Mouse (Mus musculus): ENCODE results near the gene Npas3. TPM values are rescaled to one million over a fixed set of nuclear protein-coding genes. Genes with fewer than 3 reads are reported as not detected.

The Npas3 gene
- polyA plus RNA-seq, 1 experiment from 2014 or later: 1.1 TPM

DNA sequence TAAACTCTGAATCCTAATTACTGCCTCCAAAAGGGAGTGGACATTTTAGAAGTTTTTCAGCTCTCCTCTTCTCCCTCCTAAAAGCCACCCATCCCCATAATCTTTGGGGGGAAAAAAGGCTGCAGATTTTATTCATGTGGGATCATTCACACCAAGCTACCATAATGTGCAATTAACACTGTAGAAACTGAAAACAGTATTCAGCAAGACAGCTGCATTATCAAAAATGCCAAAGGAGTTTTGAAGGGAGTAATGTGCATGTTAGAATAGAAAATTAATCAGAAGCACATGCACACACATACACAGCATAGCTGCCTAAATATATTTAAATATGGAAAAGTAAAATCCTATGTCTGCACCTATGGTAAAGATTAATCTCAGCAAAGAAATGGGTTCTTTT lies 390.1 kb downstream of the Npas3 start:
- Histone ChIP-seq H3K4me3 (no peak overlapping the region), H3K4me2 (no peak overlapping the region), H3K27ac (replicated peaks) (no peak overlapping the region), H3K27me3 (replicated peaks) (no peaks in the 10 kb centered on the region), H3K9ac (no peak overlapping the region), H3K9me3 (no peaks in the 10 kb centered on the region), H3K36me3 (no peaks in the 10 kb centered on the region), H3K4me1 (no peaks in the 10 kb centered on the region)
- ATAC-seq (ENCODE audit: extremely low read depth, insufficient number of reproducible peaks, low FRiP score, low TSS enrichment): no peak

DNA sequence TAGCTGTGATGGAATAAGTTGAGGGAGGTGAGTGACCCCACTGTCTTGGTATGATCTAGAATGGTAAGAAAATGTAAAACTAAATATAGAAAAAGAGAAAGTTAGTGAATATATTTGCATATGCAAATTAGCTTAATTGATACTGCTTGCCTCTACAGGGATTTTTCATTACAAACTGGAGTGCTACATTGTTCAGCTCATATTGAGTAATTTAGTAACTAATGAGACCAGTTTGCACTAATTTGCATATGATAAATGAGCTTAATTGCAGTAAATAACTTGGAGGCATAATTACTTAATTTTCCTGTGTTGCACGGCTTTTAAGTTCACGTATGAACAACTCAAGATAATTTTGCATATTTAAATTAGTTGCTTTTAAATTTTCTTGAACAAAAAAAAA lies 398.8 kb downstream of the Npas3 start:
- no peaks in the 10 kb centered on the region for H3K36me3 ChIP-seq
- H3K9ac ChIP-seq: no peak overlapping the region
- H3K4me2 ChIP-seq: no peak overlapping the region
- no peaks in the 10 kb centered on the region for H3K4me1 ChIP-seq
- no peak for ATAC-seq (ENCODE audit: extremely low read depth, insufficient number of reproducible peaks, low FRiP score, low TSS enrichment)
- H3K4me3 ChIP-seq: no peak overlapping the region
- H3K27ac ChIP-seq (replicated peaks): no peak overlapping the region
- H3K9me3 ChIP-seq: no peaks in the 10 kb centered on the region
- WGBS: 81% methylated on average over 2 of the region's 2 CpGs
- no peaks in the 10 kb centered on the region for H3K27me3 ChIP-seq (replicated peaks)

DNA sequence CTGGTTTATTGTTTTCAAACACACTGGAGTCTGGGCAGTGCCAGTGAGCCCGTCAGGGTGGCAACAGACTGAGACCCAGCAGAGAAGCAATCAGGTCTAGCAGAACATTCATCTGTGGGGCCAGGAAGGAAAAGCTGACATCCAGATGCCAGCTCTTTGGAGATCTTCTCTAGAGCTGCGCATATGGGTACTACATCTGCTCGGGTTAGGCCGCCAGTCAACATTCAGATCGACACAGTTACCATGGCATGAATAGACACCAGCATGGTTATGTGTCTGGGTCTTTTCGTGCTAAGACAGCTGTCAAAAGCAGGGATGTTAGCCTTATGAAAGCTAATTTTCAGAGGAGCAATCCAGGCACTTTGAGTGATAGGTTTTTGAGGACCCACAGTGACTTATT lies 407.8 kb downstream of the Npas3 start:
- no peak for ATAC-seq (ENCODE audit: extremely low read depth, insufficient number of reproducible peaks, low FRiP score, low TSS enrichment)

DNA sequence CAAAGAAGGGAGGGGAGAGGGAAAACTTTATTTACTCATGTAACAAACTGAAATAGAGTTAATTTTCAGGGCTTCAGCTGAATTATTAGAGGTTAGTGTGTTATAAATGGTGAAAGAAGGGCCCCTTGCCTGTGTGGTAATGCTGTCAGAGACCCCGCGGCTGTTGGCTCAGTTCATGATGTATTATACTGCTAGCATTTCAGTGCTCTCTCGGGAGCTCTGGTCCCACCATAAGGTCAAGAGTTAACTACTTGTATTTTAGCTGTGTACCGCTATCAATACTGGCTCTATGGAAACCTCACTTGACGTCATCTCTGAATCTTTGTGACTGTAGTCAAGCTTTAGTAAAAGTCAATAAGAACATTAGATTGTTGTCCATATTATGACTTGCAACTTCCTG lies 415.6 kb downstream of the Npas3 start:
- Histone ChIP-seq H3K9ac (no peak overlapping the region), H3K36me3 (no peaks in the 10 kb centered on the region), H3K9me3 (no peaks in the 10 kb centered on the region), H3K4me1 (peaks cover 6% of the 10 kb centered on the region; the same call in 1 of the 2 replicates), H3K27me3 (replicated peaks) (no peaks in the 10 kb centered on the region), H3K4me3 (no peak overlapping the region), H3K4me2 (no peak overlapping the region), H3K27ac (replicated peaks) (no peak overlapping the region)
- WGBS: 57% methylated on average over 5 of the region's 5 CpGs
- no peak for ATAC-seq (ENCODE audit: extremely low read depth, insufficient number of reproducible peaks, low FRiP score, low TSS enrichment)

More for the DNA sequence above, 407.8 kb downstream of the Npas3 start:
- H3K4me1 ChIP-seq: no peaks in the 10 kb centered on the region
- no peak overlapping the region for H3K9ac ChIP-seq
- no peaks in the 10 kb centered on the region for H3K27me3 ChIP-seq (replicated peaks)
- no peak overlapping the region for H3K4me2 ChIP-seq
- no peak overlapping the region for H3K4me3 ChIP-seq
- no peak overlapping the region for H3K27ac ChIP-seq (replicated peaks)
- H3K9me3 ChIP-seq: no peaks in the 10 kb centered on the region
- WGBS: 83% methylated on average over 6 of the region's 6 CpGs
- H3K36me3 ChIP-seq: no peaks in the 10 kb centered on the region

DNA sequence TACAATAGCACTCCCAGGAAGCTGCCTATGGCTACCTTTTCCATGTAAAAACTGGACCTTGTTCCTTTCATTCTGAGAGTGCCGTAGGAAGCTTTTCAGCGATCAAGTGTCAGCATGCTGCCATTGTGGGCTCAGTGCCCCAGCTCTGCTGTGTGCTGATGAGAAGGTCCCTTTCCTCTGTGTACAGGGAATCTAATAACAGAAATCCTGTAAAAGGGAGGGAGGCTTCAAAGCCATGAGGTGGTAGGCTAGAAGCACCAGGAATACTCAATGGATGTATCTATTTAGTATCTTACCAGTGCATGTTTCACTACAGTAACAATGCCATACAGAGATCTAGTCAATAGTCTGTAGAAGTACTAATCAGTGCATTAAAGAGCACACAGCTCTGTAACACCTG lies 423.4 kb downstream of the Npas3 start:
- H3K9ac ChIP-seq: no peak overlapping the region
- no peaks in the 10 kb centered on the region for H3K4me1 ChIP-seq
- H3K4me3 ChIP-seq: no peak overlapping the region
- 85% methylated on average over 2 of the region's 2 CpGs for WGBS
- H3K27ac ChIP-seq (replicated peaks): no peak overlapping the region
- no peak for ATAC-seq (ENCODE audit: extremely low read depth, insufficient number of reproducible peaks, low FRiP score, low TSS enrichment)
- H3K4me2 ChIP-seq: no peak overlapping the region
- no peaks in the 10 kb centered on the region for H3K9me3 ChIP-seq
- no peaks in the 10 kb centered on the region for H3K36me3 ChIP-seq
- H3K27me3 ChIP-seq (replicated peaks): no peaks in the 10 kb centered on the region

DNA sequence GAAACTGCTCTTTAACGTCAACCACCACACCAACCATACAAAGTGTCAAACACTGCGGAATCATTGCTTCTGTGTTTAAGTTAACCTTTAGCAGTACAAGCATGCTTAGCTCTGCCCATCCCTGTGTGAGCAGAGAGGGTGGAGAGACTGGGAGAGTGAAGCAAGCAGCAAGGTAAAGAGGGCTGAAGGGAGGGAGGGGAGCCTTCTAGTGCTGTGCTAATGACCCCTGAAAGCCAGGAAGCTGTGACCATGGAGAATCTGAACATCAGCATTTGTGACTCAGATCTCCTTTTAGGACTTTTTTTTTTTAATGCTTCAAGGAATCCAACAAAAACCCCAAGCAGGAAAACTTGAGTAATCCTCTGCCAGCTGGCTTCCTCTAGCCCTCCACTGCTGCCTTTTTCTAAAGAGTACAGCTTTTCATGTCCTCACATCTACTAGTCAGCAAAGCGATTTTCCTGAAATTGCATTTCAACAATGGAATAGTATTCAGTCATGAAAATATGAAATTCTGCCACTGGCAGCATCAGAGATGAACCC lies 428.7 kb downstream of the Npas3 start:
- H3K9ac ChIP-seq: no peak overlapping the region
- no peaks in the 10 kb centered on the region for H3K36me3 ChIP-seq
- ATAC-seq (ENCODE audit: extremely low read depth, insufficient number of reproducible peaks, low FRiP score, low TSS enrichment): no peak
- H3K4me1 ChIP-seq: no peaks in the 10 kb centered on the region
- H3K9me3 ChIP-seq: no peaks in the 10 kb centered on the region
- 74% methylated on average over 3 of the region's 3 CpGs for WGBS
- H3K27me3 ChIP-seq (replicated peaks): no peaks in the 10 kb centered on the region
- no peak overlapping the region for H3K4me3 ChIP-seq
- no peak overlapping the region for H3K27ac ChIP-seq (replicated peaks)
- H3K4me2 ChIP-seq: no peak overlapping the region

DNA sequence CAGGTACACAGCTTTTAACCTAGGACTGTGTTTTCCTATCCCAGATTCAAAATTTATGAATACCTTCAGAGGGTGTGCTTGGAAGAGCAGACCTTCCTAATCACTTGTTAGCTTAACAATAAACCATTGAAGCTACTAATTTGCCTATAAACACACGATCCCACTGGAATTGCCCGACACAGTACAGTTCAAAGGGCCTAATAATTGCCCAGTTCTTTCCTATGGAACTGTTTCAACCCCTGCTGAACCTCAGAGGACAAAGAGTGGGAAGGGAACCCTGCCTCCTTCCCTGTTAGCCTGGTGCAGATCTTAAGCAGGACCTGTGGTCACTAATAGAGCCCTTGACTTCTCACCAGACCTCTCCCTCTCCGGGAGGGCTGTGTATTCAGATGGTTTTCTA lies 429.7 kb downstream of the Npas3 start:
- no peak overlapping the region for H3K9ac ChIP-seq
- H3K9me3 ChIP-seq: no peaks in the 10 kb centered on the region
- WGBS: 66% methylated on average over 3 of the region's 3 CpGs
- H3K36me3 ChIP-seq: no peaks in the 10 kb centered on the region
- H3K4me1 ChIP-seq: no peaks in the 10 kb centered on the region
- H3K27ac ChIP-seq (replicated peaks): no peak overlapping the region
- H3K4me2 ChIP-seq: no peak overlapping the region
- ATAC-seq (ENCODE audit: extremely low read depth, insufficient number of reproducible peaks, low FRiP score, low TSS enrichment): no peak
- H3K4me3 ChIP-seq: no peak overlapping the region
- no peaks in the 10 kb centered on the region for H3K27me3 ChIP-seq (replicated peaks)

DNA sequence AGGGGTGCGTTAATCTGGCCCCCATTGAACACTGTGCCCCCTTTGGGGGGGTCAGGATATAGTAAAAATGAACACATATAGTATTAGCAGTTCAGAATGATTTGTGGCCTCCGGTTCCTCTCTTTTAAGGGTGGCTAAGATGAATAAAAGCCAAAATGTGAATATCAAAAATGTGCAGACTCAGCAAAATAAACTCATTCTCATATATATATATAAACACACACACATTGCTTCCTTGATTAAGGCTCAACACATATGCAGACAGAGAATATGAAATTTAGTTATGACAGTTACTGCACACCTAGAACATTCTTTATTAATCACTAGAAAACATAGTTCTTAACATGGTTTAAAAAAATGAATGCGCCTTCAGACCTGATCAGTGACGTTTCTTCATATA lies 430.7 kb downstream of the Npas3 start:
- H3K27me3 ChIP-seq (replicated peaks): no peaks in the 10 kb centered on the region
- no peak for ATAC-seq (ENCODE audit: extremely low read depth, insufficient number of reproducible peaks, low FRiP score, low TSS enrichment)
- H3K9ac ChIP-seq: no peak overlapping the region
- H3K36me3 ChIP-seq: no peaks in the 10 kb centered on the region
- H3K9me3 ChIP-seq: no peaks in the 10 kb centered on the region
- WGBS: 90% methylated on average over 4 of the region's 4 CpGs
- H3K4me3 ChIP-seq: no peak overlapping the region
- no peak overlapping the region for H3K27ac ChIP-seq (replicated peaks)
- no peaks in the 10 kb centered on the region for H3K4me1 ChIP-seq
- H3K4me2 ChIP-seq: no peak overlapping the region

DNA sequence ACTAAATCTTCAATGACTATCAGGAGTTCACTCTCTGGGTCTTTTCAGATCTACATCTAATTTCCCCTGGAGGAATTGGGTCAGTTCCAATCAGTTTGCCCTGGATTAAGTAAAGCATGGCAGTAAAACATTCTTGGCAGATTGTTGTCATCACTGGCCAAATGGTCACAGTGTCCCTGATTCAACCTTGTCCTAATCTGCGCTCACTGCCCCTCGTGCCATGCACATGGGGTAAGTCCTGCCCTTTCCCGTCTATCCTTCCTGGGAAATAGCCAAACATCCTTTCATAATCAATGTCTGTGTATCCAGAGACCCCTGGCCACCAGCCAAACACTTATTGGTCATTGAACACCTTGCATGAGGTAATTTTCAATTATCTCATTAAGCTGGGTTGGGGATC lies 432.0 kb downstream of the Npas3 start:
- WGBS: 56% methylated on average over 3 of the region's 3 CpGs
- Histone ChIP-seq H3K27ac (replicated peaks) (no peak overlapping the region), H3K9me3 (no peaks in the 10 kb centered on the region), H3K4me1 (no peaks in the 10 kb centered on the region), H3K36me3 (no peaks in the 10 kb centered on the region), H3K4me2 (no peak overlapping the region), H3K27me3 (replicated peaks) (no peaks in the 10 kb centered on the region), H3K9ac (no peak overlapping the region), H3K4me3 (no peak overlapping the region)
- ATAC-seq (ENCODE audit: extremely low read depth, insufficient number of reproducible peaks, low FRiP score, low TSS enrichment): no peak

DNA sequence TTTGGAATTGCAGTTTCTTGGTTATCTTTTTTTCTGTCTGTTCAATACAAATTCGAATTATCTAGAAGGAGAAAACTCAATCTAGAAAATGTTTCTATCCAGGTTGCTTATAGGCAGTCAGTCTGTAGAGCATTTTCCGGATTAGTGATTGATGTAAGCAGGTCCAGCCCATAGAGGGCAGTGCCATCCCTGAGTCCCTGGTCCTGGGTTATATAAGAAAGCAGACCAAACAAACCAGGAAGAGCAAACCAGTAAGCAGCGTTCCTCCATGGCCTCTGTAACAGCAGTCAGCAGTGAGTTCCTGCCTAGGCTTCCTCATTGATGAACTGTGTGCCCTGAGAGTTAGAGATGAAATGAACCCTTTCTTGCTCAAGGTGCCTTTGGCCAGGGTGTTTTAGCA lies 433.6 kb downstream of the Npas3 start:
- H3K27ac ChIP-seq (replicated peaks): no peak overlapping the region
- H3K36me3 ChIP-seq: no peaks in the 10 kb centered on the region
- no peak overlapping the region for H3K4me2 ChIP-seq
- no peaks in the 10 kb centered on the region for H3K4me1 ChIP-seq
- no peaks in the 10 kb centered on the region for H3K27me3 ChIP-seq (replicated peaks)
- no peak overlapping the region for H3K9ac ChIP-seq
- ATAC-seq (ENCODE audit: extremely low read depth, insufficient number of reproducible peaks, low FRiP score, low TSS enrichment): no peak
- H3K4me3 ChIP-seq: no peak overlapping the region
- WGBS: 37% methylated on average over 3 of the region's 3 CpGs
- no peaks in the 10 kb centered on the region for H3K9me3 ChIP-seq

DNA sequence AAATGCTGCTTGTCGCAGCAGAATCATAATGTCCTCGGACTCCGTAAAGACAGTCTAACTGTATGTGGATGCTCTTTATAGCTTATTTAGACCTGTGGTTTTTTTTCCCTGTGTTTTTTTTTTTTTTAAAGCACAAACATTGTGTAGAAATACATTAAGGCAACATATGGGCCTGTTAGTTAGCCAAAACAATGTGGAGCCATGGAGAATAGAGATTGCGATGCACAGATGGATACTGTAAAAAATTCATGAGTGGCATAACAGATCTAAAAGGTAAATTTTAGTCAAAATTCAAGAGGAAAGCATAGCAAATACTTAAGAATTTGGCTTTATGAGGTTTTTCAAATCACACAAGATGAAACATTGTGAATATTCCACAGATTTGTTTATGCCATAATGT lies 444.0 kb downstream of the Npas3 start:
- ATAC-seq (ENCODE audit: extremely low read depth, insufficient number of reproducible peaks, low FRiP score, low TSS enrichment): no peak
- H3K4me2 ChIP-seq: no peak overlapping the region

DNA sequence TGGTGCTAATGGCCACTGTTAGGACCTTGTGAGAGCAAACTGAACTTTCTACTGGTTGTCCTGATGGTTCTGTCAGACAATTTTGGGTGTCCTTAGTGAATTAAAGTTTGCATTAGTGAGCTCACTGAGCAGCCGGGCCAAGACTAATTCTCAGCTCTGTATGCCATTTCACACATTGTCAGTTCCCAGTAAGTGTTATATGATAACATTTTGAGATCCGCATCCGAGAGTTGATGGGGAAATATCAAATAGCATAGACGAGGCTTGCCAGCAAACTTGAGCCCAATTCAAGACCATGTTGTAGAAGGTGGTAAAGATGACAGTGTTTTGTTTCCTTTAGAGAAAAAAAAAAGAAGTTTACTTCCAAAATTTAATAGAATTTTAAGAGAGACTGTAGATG lies 445.9 kb downstream of the Npas3 start:
- Histone ChIP-seq H3K9me3 (no peaks in the 10 kb centered on the region), H3K9ac (no peak overlapping the region), H3K27ac (replicated peaks) (no peak overlapping the region), H3K27me3 (replicated peaks) (no peaks in the 10 kb centered on the region), H3K36me3 (no peaks in the 10 kb centered on the region), H3K4me2 (no peak overlapping the region), H3K4me3 (no peak overlapping the region), H3K4me1 (no peaks in the 10 kb centered on the region)
- WGBS: 61% methylated on average over 4 of the region's 4 CpGs
- ATAC-seq (ENCODE audit: extremely low read depth, insufficient number of reproducible peaks, low FRiP score, low TSS enrichment): no peak

More for the DNA sequence above, 444.0 kb downstream of the Npas3 start:
- Histone ChIP-seq H3K27ac (replicated peaks) (no peak overlapping the region), H3K9ac (no peak overlapping the region), H3K36me3 (no peaks in the 10 kb centered on the region), H3K27me3 (replicated peaks) (no peaks in the 10 kb centered on the region), H3K4me1 (no peaks in the 10 kb centered on the region), H3K4me3 (no peak overlapping the region), H3K9me3 (no peaks in the 10 kb centered on the region)
- WGBS: 94% methylated on average over 4 of the region's 4 CpGs

Data from heart, embryonic 13.5 days (tissue).